Mouse (Mus musculus) midbrain, embryonic 16.5 days (tissue): ENCODE results near the gene Gtpbp4. TPM values are rescaled to one million over a fixed set of nuclear protein-coding genes. Genes with fewer than 3 reads are reported as not detected.

Experiments
- ATAC-seq: fragments of 200-750 bp; cut with Nextera tagmentation; 2 replicates; pipeline ENCODE4 v1.8.0; 2017; ENCODE audit warnings: moderate TSS enrichment
- H3K27ac ChIP-seq: fragments of 300-500 bp; sonication (generic); 2 replicates; pipeline ENCODE4 v1.5.1; 2014; ENCODE audit warnings: mild to moderate bottlenecking, low read length, mixed read lengths
- H3K27me3 ChIP-seq: fragments of 300-500 bp; sonication (generic); 2 replicates; pipeline ENCODE4 v1.6.1; 2014; ENCODE audit warnings: low read depth, low read length, mixed read lengths; ENCODE audit not compliant: control insufficient read depth, insufficient read depth
- H3K36me3 ChIP-seq: fragments of 300-500 bp; sonication (generic); 2 replicates; pipeline ENCODE4 v1.6.1; 2014; ENCODE audit warnings: mild to moderate bottlenecking, low read length, moderate library complexity, mixed read lengths; ENCODE audit not compliant: control insufficient read depth, insufficient read depth
- H3K4me1 ChIP-seq: fragments of 300-500 bp; sonication (generic); 2 replicates; pipeline ENCODE4 v1.6.1; 2014; ENCODE audit warnings: mild to moderate bottlenecking, low read length, mixed read lengths; ENCODE audit not compliant: control insufficient read depth, insufficient read depth
- H3K4me2 ChIP-seq: fragments of 300-500 bp; sonication (generic); 2 replicates; pipeline ENCODE4 v1.6.1; 2014; ENCODE audit warnings: mild to moderate bottlenecking, low read length, mixed read lengths
- H3K4me3 ChIP-seq: fragments of 300-500 bp; sonication (generic); 2 replicates; pipeline ENCODE4 v1.5.1; 2014; ENCODE audit warnings: low read depth, mild to moderate bottlenecking, low read length, moderate library complexity, mixed read lengths
- H3K9ac ChIP-seq: fragments of 300-500 bp; sonication (generic); 2 replicates; pipeline ENCODE4 v1.6.1; 2014; ENCODE audit warnings: low read depth, low read length, mixed read lengths
- H3K9me3 ChIP-seq: fragments of 300-500 bp; sonication (generic); replicated peaks from 2 replicates; pipeline ENCODE4 v1.6.1; 2014; ENCODE audit warnings: mild to moderate bottlenecking, low read length, mixed read lengths; ENCODE audit not compliant: control insufficient read depth, poor library complexity, severe bottlenecking
- WGBS: fragments of 180-500 bp; shearing (Covaris S2); extraction: QIAGEN DNeasy Blood & Tissue Kit; methylation state at CpG from one replicate; pipeline ENCODE4 v1.1.7; 2014; 5-methylcytosine and 5-hydroxymethylcytosine counted together
- microRNA-seq: library from miRNA; unstranded; fragments of <30 nt; microRNA quantifications from one replicate; pipeline ENCODE4, GENCODE M21; 2017
- polyA plus RNA-seq: library from polyadenylated mRNA; unstranded; fragments of >200 nt; fragmentation: Nextera tagmentation; extraction: Ambion mirVana; gene quantifications from 2 replicates; pipeline ENCODE4 v1.2.1, GENCODE M21; 2015

Gtpbp4 gene
- polyA plus RNA-seq, 1 experiment from 2014 or later = 57.0 TPM

GRCm38 (mm10) chr13:8933499-8933898 lies 62.4 kb downstream of the Gtpbp4 start:
- Histone ChIP-seq H3K4me1 (no peaks in the 10 kb centered on the region), H3K4me3 (no peak overlapping the region), H3K9ac (no peak overlapping the region), H3K27ac (no peak overlapping the region), H3K4me2 (no peak overlapping the region), H3K36me3 (no peaks in the 10 kb centered on the region), H3K9me3 (no peaks in the 10 kb centered on the region), H3K27me3 (no peaks in the 10 kb centered on the region)
- WGBS = 60% methylated on average over 2 of the region's 2 CpGs
- no peak for ATAC-seq

Small RNA genes within 50 kb of the gene (microRNA-seq; reads per million reads assigned to microRNA genes)
- not detected for gene Gm22750

Other genes with a start within 250 kb of the Gtpbp4 start
- 57.5 and 58.9 TPM in 2 replicates for gene Wdr37, start 124.2 kb downstream of the Gtpbp4 start, polyA plus RNA-seq
- 111 and 120 TPM in 2 replicates for gene Idi1, start 110.6 kb downstream of the Gtpbp4 start, polyA plus RNA-seq
- not detected in 2 replicates for gene Gm9745, start 47.9 kb downstream of the Gtpbp4 start, polyA plus RNA-seq
- gene Idi2, start 43.2 kb downstream of the Gtpbp4 start, polyA plus RNA-seq = not detected in 2 replicates
- gene Larp4b, start 97.8 kb upstream of the Gtpbp4 start, polyA plus RNA-seq = 41.6 and 42.6 TPM in 2 replicates